14 mouse cellular contexts compared by ENCODE assay signal in genomic region chr17:28000389-28000788, GRCm38 (mm10).
DNase-seq lines count a peak whose midpoint lies in the region; ATAC-seq and TF ChIP-seq lines count a peak whose summit lies in the region.
"Had no signal": no experiment of that assay in that cellular context is flagged by ENCODE, and none has a peak within 500 bp of the region (broad histone marks: within the 10 kb centered on the region; RNA-seq: fewer than 3 reads in every experiment).

No protein-coding gene starts in this region.

- no peak overlapping the region for H3K4me2 ChIP-seq in midbrain, embryonic 13.5 days (replicated peaks)
- no peak overlapping the region for H3K4me2 ChIP-seq in midbrain, postnatal 0 days (ENCODE audit: low read depth, low read length, poor library complexity, severe bottlenecking)
- H3K4me2 ChIP-seq in embryonic facial prominence, embryonic 13.5 days: no peak overlapping the region
- H3K4me2 ChIP-seq in neural tube, embryonic 14.5 days (ENCODE audit: low read depth, low read length): no peak overlapping the region
- no peak overlapping the region for H3K4me2 ChIP-seq in liver, embryonic 12.5 days
- H3K4me2 ChIP-seq: liver, embryonic 11.5 days had no signal

- H3K27me3 ChIP-seq in heart, embryonic 10.5 days (ENCODE audit: insufficient read depth, poor library complexity, severe bottlenecking): no peaks in the 10 kb centered on the region
- H3K27me3 ChIP-seq in midbrain, embryonic 13.5 days: no peaks in the 10 kb centered on the region
- H3K27me3 ChIP-seq in midbrain, postnatal 0 days (ENCODE audit: insufficient read depth, low read length): no peaks in the 10 kb centered on the region
- no peaks in the 10 kb centered on the region for H3K27me3 ChIP-seq in embryonic facial prominence, embryonic 13.5 days
- H3K27me3 ChIP-seq in neural tube, embryonic 14.5 days (ENCODE audit: control insufficient read depth, insufficient read depth, low read length): no peaks in the 10 kb centered on the region
- H3K27me3 ChIP-seq in liver, embryonic 12.5 days (replicated peaks): no peaks in the 10 kb centered on the region

- no peaks in the 10 kb centered on the region for H3K9me3 ChIP-seq in heart, embryonic 10.5 days
- no peaks in the 10 kb centered on the region for H3K9me3 ChIP-seq in midbrain, embryonic 13.5 days
- no peaks in the 10 kb centered on the region for H3K9me3 ChIP-seq in midbrain, postnatal 0 days (ENCODE audit: low read length)
- H3K9me3 ChIP-seq in embryonic facial prominence, embryonic 13.5 days: no peaks in the 10 kb centered on the region
- H3K9me3 ChIP-seq in neural tube, embryonic 14.5 days (ENCODE audit: control insufficient read depth, low read length): no peaks in the 10 kb centered on the region
- no peaks in the 10 kb centered on the region for H3K9me3 ChIP-seq in liver, embryonic 12.5 days (replicated peaks)

- H3K4me1 ChIP-seq in heart, embryonic 10.5 days: peaks cover 16% of the 10 kb centered on the region
- H3K4me1 ChIP-seq in midbrain, embryonic 13.5 days (replicated peaks): peaks cover 9% of the 10 kb centered on the region
- no peaks in the 10 kb centered on the region for H3K4me1 ChIP-seq in midbrain, postnatal 0 days (ENCODE audit: insufficient read depth, low read length)
- peaks cover 38% of the 10 kb centered on the region for H3K4me1 ChIP-seq in embryonic facial prominence, embryonic 13.5 days
- H3K4me1 ChIP-seq in neural tube, embryonic 14.5 days (ENCODE audit: control insufficient read depth, insufficient read depth, low read length): no peaks in the 10 kb centered on the region
- H3K4me1 ChIP-seq in liver, embryonic 12.5 days: no peaks in the 10 kb centered on the region

- ATAC-seq in midbrain, embryonic 13.5 days: no peak
- no peak for ATAC-seq in midbrain, postnatal 0 days (ENCODE audit: low FRiP score)
- no peak for ATAC-seq in embryonic facial prominence, embryonic 13.5 days (ENCODE audit: insufficient number of reproducible peaks, insufficient read depth, low FRiP score, low TSS enrichment, low read depth)
- no peak for ATAC-seq in neural tube, embryonic 14.5 days (ENCODE audit: low read depth)
- no peak for ATAC-seq in liver, embryonic 12.5 days
- ATAC-seq in monocyte, adult 5-6 weeks (replicated peaks; ENCODE audit: insufficient number of reproducible peaks, low FRiP score, low TSS enrichment, poor library complexity, severe bottlenecking): no peak

- intact Hi-C loops in heart, postnatal 14 days (cut with DNase I): no loop called here

- H3K27ac ChIP-seq in heart, embryonic 10.5 days: peak overlapping the region; percentile 36; the same call in 1 of the 2 replicates
- H3K27ac ChIP-seq in midbrain, embryonic 13.5 days: peak overlapping the region; percentile 21; the same call in 1 of the 2 replicates
- no peak overlapping the region for H3K27ac ChIP-seq in midbrain, postnatal 0 days (ENCODE audit: low read depth, low read length)
- H3K27ac ChIP-seq in embryonic facial prominence, embryonic 13.5 days: peak overlapping the region; percentile 82
- H3K27ac ChIP-seq in neural tube, embryonic 14.5 days (ENCODE audit: low read depth, low read length): peak overlapping the region; percentile 16; the same call in 1 of the 2 replicates
- H3K27ac ChIP-seq in liver, embryonic 12.5 days: no peak overlapping the region
- H3K27ac ChIP-seq: kidney, postnatal 0 days had no signal

- WGBS in heart, embryonic 10.5 days: 87% methylated on average over 4 of the region's 4 CpGs
- 46% methylated on average over 4 of the region's 4 CpGs for WGBS in midbrain, embryonic 13.5 days
- 42% methylated on average over 4 of the region's 4 CpGs for WGBS in midbrain, postnatal 0 days
- WGBS in embryonic facial prominence, embryonic 13.5 days: 42% methylated on average over 4 of the region's 4 CpGs
- 60% methylated on average over 4 of the region's 4 CpGs for WGBS in neural tube, embryonic 14.5 days
- WGBS in liver, embryonic 12.5 days (ENCODE audit: insufficient replicate concordance): 79% methylated on average over 4 of the region's 4 CpGs

- TF ChIP-seq CTCF in midbrain, postnatal 0 days (IDR thresholded peaks at IDR 0.05): no peak

- H3K9ac ChIP-seq in midbrain, embryonic 13.5 days (replicated peaks): no peak overlapping the region
- no peak overlapping the region for H3K9ac ChIP-seq in midbrain, postnatal 0 days (replicated peaks; ENCODE audit: low read length, poor library complexity, severe bottlenecking)
- peak overlapping the region; percentile 49 for H3K9ac ChIP-seq in embryonic facial prominence, embryonic 13.5 days
- no peak overlapping the region for H3K9ac ChIP-seq in neural tube, embryonic 14.5 days (replicated peaks; ENCODE audit: low read depth, low read length)
- no peak overlapping the region for H3K9ac ChIP-seq in liver, embryonic 12.5 days

- no peak overlapping the region for H3K4me3 ChIP-seq in heart, embryonic 10.5 days
- H3K4me3 ChIP-seq in midbrain, embryonic 13.5 days (replicated peaks): no peak overlapping the region
- H3K4me3 ChIP-seq in midbrain, postnatal 0 days (ENCODE audit: low read depth, low read length): no peak overlapping the region
- H3K4me3 ChIP-seq in embryonic facial prominence, embryonic 13.5 days: no peak overlapping the region
- H3K4me3 ChIP-seq in neural tube, embryonic 14.5 days (ENCODE audit: low read depth, low read length): no peak overlapping the region
- H3K4me3 ChIP-seq in liver, embryonic 12.5 days: no peak overlapping the region

- no peak for DNase-seq in heart, embryonic 10.5 days (ENCODE audit: low spot score)
- DNase-seq in heart, postnatal 14 days: no peak
- DNase-seq in midbrain, postnatal 0 days (ENCODE audit: low spot score): no peak
- DNase-seq: cerebellum, adult 8-10 months; gastrocnemius, postnatal 14 days; heart, postnatal 10 days; spleen, adult 18-20 months had no signal

- H3K36me3 ChIP-seq in heart, embryonic 10.5 days: peaks cover 22% of the 10 kb centered on the region
- H3K36me3 ChIP-seq in midbrain, embryonic 13.5 days: peaks cover 46% of the 10 kb centered on the region
- H3K36me3 ChIP-seq in midbrain, postnatal 0 days (ENCODE audit: insufficient read depth, low read length): peaks cover 23% of the 10 kb centered on the region; the same call in 1 of the 2 replicates
- peaks cover 30% of the 10 kb centered on the region for H3K36me3 ChIP-seq in embryonic facial prominence, embryonic 13.5 days
- peaks cover 12% of the 10 kb centered on the region for H3K36me3 ChIP-seq in neural tube, embryonic 14.5 days (ENCODE audit: control insufficient read depth, insufficient read depth, low read length)
- peaks cover 19% of the 10 kb centered on the region for H3K36me3 ChIP-seq in liver, embryonic 12.5 days

Comparison
In these comparisons a context has a peak if more than half of its experiments do, and no peak if none do; other contexts are left out.
1. H3K27ac ChIP-seq: peak in heart, embryonic 10.5 days (single experiment), midbrain, embryonic 13.5 days (single experiment), embryonic facial prominence, embryonic 13.5 days (single experiment) and neural tube, embryonic 14.5 days (single experiment); none in midbrain, postnatal 0 days (single experiment) and liver, embryonic 12.5 days (single experiment).